Mouse (Mus musculus): ENCODE measurements around the gene Fgr. TPM values are rescaled to one million over a fixed set of nuclear protein-coding genes. Genes with fewer than 3 reads are reported as not detected.

Fgr gene
- polyA plus RNA-seq, 1 experiment from 2014 or later = 0.81 TPM

- 75% methylated on average over 3 of the region's 3 CpGs for WGBS
- no peak for ATAC-seq (replicated peaks; ENCODE audit: low FRiP score)
- Histone ChIP-seq H3K36me3 (peaks cover 11% of the 10 kb centered on the region), H3K9me3 (replicated peaks) (no peaks in the 10 kb centered on the region), H3K4me1 (peaks cover 68% of the 10 kb centered on the region), H3K4me2 (no peak overlapping the region), H3K27me3 (no peaks in the 10 kb centered on the region), H3K27ac (no peak overlapping the region), H3K9ac (no peak overlapping the region), H3K4me3 (replicated peaks) (no peak overlapping the region)
Observed at GRCm38 (mm10) chr4:133035946-133036345, 62.1 kb downstream of the Fgr start.

- ATAC-seq (replicated peaks; ENCODE audit: low FRiP score) = no peak
- Histone ChIP-seq H3K4me2 (peak overlapping the region; percentile 99), H3K27ac (no peak overlapping the region), H3K9ac (no peak overlapping the region), H3K9me3 (replicated peaks) (no peaks in the 10 kb centered on the region), H3K4me3 (replicated peaks) (no peak overlapping the region), H3K27me3 (no peaks in the 10 kb centered on the region), H3K4me1 (peaks cover 81% of the 10 kb centered on the region), H3K36me3 (no peaks in the 10 kb centered on the region)
- 30% methylated on average over 9 of the region's 9 CpGs for WGBS
Observed at GRCm38 (mm10) chr4:133037293-133037692, 63.4 kb downstream of the Fgr start.

- H3K9me3 ChIP-seq (replicated peaks) = no peaks in the 10 kb centered on the region
- H3K9ac ChIP-seq = no peak overlapping the region
- peak overlapping the region; percentile 68 for H3K4me3 ChIP-seq (replicated peaks)
- no peaks in the 10 kb centered on the region for H3K27me3 ChIP-seq
- H3K27ac ChIP-seq = peak overlapping the region; percentile 96; the same call in 1 of the 2 replicates
- peaks cover 84% of the 10 kb centered on the region for H3K4me1 ChIP-seq
- WGBS = 26% methylated on average over 6 of the region's 6 CpGs
- no peak for ATAC-seq (replicated peaks; ENCODE audit: low FRiP score)
- H3K4me2 ChIP-seq = peak overlapping the region; percentile 99
- H3K36me3 ChIP-seq = no peaks in the 10 kb centered on the region
Observed at GRCm38 (mm10) chr4:133037798-133038197, 63.9 kb downstream of the Fgr start.

GRCm38 (mm10) chr4:133038521-133039115 is 64.7 kb downstream of the Fgr start:
- Histone ChIP-seq H3K4me1 (peaks cover 91% of the 10 kb centered on the region), H3K9me3 (replicated peaks) (no peaks in the 10 kb centered on the region), H3K4me2 (peak overlapping the region; percentile 99), H3K9ac (peak overlapping the region; percentile 70), H3K36me3 (no peaks in the 10 kb centered on the region), H3K27me3 (no peaks in the 10 kb centered on the region), H3K4me3 (replicated peaks) (peak overlapping the region; percentile 68), H3K27ac (peak overlapping the region; percentile 96)
- under 1% methylated on average over 75 of the region's 76 CpGs for WGBS
- peak; percentile 58 for ATAC-seq (replicated peaks; ENCODE audit: low FRiP score)

GRCm38 (mm10) chr4:133039116-133039819 is 65.4 kb downstream of the Fgr start:
- H3K4me2 ChIP-seq = peak overlapping the region; percentile 99
- no peaks in the 10 kb centered on the region for H3K27me3 ChIP-seq
- WGBS = under 1% methylated on average over 66 of the region's 77 CpGs
- peak overlapping the region; percentile 96 for H3K27ac ChIP-seq
- ATAC-seq (replicated peaks; ENCODE audit: low FRiP score) = peak; percentile 23; the same call in 1 of the 2 replicates
- peaks cover 95% of the 10 kb centered on the region for H3K4me1 ChIP-seq
- H3K4me3 ChIP-seq (replicated peaks) = peak overlapping the region; percentile 68
- H3K9ac ChIP-seq = peak overlapping the region; percentile 70
- H3K9me3 ChIP-seq (replicated peaks) = no peaks in the 10 kb centered on the region
- H3K36me3 ChIP-seq = no peaks in the 10 kb centered on the region

GRCm38 (mm10) chr4:133039832-133040231 is 65.9 kb downstream of the Fgr start:
- Histone ChIP-seq H3K4me3 (replicated peaks) (peak overlapping the region; percentile 68), H3K27me3 (no peaks in the 10 kb centered on the region), H3K4me2 (peak overlapping the region; percentile 99), H3K4me1 (peaks cover 96% of the 10 kb centered on the region), H3K36me3 (no peaks in the 10 kb centered on the region), H3K27ac (peak overlapping the region; percentile 96), H3K9ac (peak overlapping the region; percentile 70), H3K9me3 (replicated peaks) (no peaks in the 10 kb centered on the region)
- 14% methylated on average over 18 of the region's 18 CpGs for WGBS
- no peak for ATAC-seq (replicated peaks; ENCODE audit: low FRiP score)

GRCm38 (mm10) chr4:133040241-133040904 is 66.5 kb downstream of the Fgr start:
- 28% methylated on average over 14 of the region's 14 CpGs for WGBS
- no peak for ATAC-seq (replicated peaks; ENCODE audit: low FRiP score)
- H3K9ac ChIP-seq = no peak overlapping the region
- peak overlapping the region; percentile 99 for H3K4me2 ChIP-seq
- peaks cover 97% of the 10 kb centered on the region for H3K4me1 ChIP-seq
- H3K36me3 ChIP-seq = no peaks in the 10 kb centered on the region
- no peaks in the 10 kb centered on the region for H3K9me3 ChIP-seq (replicated peaks)
- peak overlapping the region; percentile 68 for H3K4me3 ChIP-seq (replicated peaks)
- peak overlapping the region; percentile 96 for H3K27ac ChIP-seq
- H3K27me3 ChIP-seq = no peaks in the 10 kb centered on the region

- Histone ChIP-seq H3K9ac (peak overlapping the region; percentile 19; the same call in 1 of the 2 replicates), H3K4me2 (peak overlapping the region; percentile 99), H3K4me3 (replicated peaks) (peak overlapping the region; percentile 20), H3K36me3 (no peaks in the 10 kb centered on the region), H3K9me3 (replicated peaks) (no peaks in the 10 kb centered on the region), H3K27me3 (no peaks in the 10 kb centered on the region), H3K4me1 (peaks cover 99% of the 10 kb centered on the region), H3K27ac (peak overlapping the region; percentile 95)
- ATAC-seq (replicated peaks; ENCODE audit: low FRiP score) = no peak
- 18% methylated on average over 4 of the region's 4 CpGs for whole genome bisulfite sequencing
Observed at GRCm38 (mm10) chr4:133042244-133042643, 68.3 kb downstream of the Fgr start.

- Histone ChIP-seq H3K4me1 (peaks cover 99% of the 10 kb centered on the region), H3K27ac (peak overlapping the region; percentile 95), H3K4me2 (peak overlapping the region; percentile 99), H3K9ac (peak overlapping the region; percentile 36; the same call in 1 of the 2 replicates), H3K27me3 (no peaks in the 10 kb centered on the region), H3K9me3 (replicated peaks) (no peaks in the 10 kb centered on the region), H3K36me3 (no peaks in the 10 kb centered on the region), H3K4me3 (replicated peaks) (peak overlapping the region; percentile 20)
- 9% methylated on average over 27 of the region's 28 CpGs for WGBS
- ATAC-seq (replicated peaks; ENCODE audit: low FRiP score) = peak; percentile 13; the same call in 1 of the 2 replicates
Observed at GRCm38 (mm10) chr4:133042651-133043635, 69.0 kb downstream of the Fgr start.

- Histone ChIP-seq H3K4me3 (replicated peaks) (no peak overlapping the region), H3K27me3 (no peaks in the 10 kb centered on the region), H3K4me2 (peak overlapping the region; percentile 99), H3K9me3 (replicated peaks) (no peaks in the 10 kb centered on the region), H3K9ac (peak overlapping the region; percentile 23; the same call in 1 of the 2 replicates), H3K36me3 (no peaks in the 10 kb centered on the region), H3K27ac (peak overlapping the region; percentile 95), H3K4me1 (peaks cover 100% of the 10 kb centered on the region)
- 0 out of 2 replicates have a peak, but pooled peaks have one; percentile 1 for ATAC-seq (replicated peaks; ENCODE audit: low FRiP score)
- WGBS = 32% methylated on average over 6 of the region's 6 CpGs
Observed at GRCm38 (mm10) chr4:133043798-133044646, 70.1 kb downstream of the Fgr start.
